Comparison of ENCODE assay signal across 24 mouse cellular contexts in the genomic region with DNA sequence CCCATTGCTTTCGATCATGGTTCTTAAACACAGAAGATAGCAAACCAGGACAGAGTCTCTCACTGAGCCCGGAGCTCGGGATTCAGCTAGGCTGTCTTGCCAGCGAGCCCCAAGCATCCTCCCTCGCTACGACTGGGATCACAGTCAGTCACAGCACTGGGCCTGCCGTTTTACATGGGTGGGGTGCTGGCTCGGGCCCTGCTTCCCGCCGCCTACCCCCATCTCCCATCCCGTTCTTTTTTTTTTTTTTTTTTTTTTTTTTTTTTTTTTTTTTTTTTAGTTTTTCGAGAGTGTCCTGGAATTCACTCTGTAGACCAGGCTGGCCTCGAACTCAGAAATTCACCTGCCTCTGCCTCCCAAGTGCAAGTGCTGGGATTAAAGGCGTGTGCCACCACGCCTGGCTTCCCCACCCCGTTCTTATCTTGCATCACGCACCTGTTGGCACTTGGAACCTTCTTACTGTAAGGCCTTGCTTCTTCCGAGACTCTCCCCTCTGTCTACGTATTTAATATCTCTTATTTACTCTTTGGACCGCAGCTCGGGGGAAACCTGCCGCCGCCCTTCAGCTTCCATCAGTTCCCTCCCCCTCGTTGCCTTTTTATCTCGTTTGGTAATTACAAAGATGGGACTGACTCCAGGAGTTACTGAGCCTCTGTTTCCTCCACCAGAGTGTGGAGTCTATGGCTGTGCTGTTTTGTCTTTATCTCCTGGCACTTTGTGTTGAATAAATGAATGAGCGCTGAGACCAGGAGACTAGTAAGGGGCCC. TPM values are rescaled to one million over a fixed set of nuclear protein-coding genes. Genes with fewer than 3 reads are reported as not detected.
"Had no signal": no experiment of that assay in that cellular context is flagged by ENCODE, and none has a peak within 500 bp of the region (broad histone marks: within the 10 kb centered on the region; RNA-seq: fewer than 3 reads in every experiment).

No protein-coding gene starts in this region.

- DNase-seq: kidney, postnatal 10 days; kidney, postnatal 4 days; lung, embryonic 14.5 days; lung, postnatal 10 days; lung, postnatal 4 days; retina, postnatal 1 day; thymus, adult 18-20 months; thymus, postnatal 14 days had no signal

- H3K27me3 ChIP-seq: liver, embryonic 15.5 days; midbrain, embryonic 15.5 days; neural tube, embryonic 12.5 days had no signal

- ATAC-seq: midbrain, embryonic 15.5 days had no signal

- H3K9ac ChIP-seq: liver, embryonic 15.5 days; lung, embryonic 14.5 days; midbrain, embryonic 15.5 days; neural tube, embryonic 12.5 days had no signal

- H3K4me3 ChIP-seq: layer of hippocampus, adult 2 months; limb, embryonic 10.5 days; liver, embryonic 15.5 days; midbrain, embryonic 15.5 days; neural tube, embryonic 12.5 days had no signal

- H3K4me2 ChIP-seq: liver, embryonic 11.5 days; liver, embryonic 15.5 days; lung, embryonic 14.5 days; midbrain, embryonic 11.5 days; midbrain, embryonic 15.5 days; neural tube, embryonic 12.5 days had no signal

- H3K9me3 ChIP-seq: limb, embryonic 10.5 days; liver, embryonic 15.5 days; midbrain, embryonic 15.5 days; neural tube, embryonic 12.5 days had no signal

- H3K27ac ChIP-seq: layer of hippocampus, adult 2 months; limb, embryonic 10.5 days; liver, embryonic 15.5 days; midbrain, embryonic 15.5 days; neural tube, embryonic 12.5 days had no signal

- H3K4me1 ChIP-seq: liver, embryonic 15.5 days had no signal

- H3K36me3 ChIP-seq: limb, embryonic 10.5 days; liver, embryonic 15.5 days; midbrain, embryonic 15.5 days; neural tube, embryonic 12.5 days had no signal

RNA-seq across cellular contexts. Expression of gene Tat, which starts 18.2 kb away (rescaled TPM):
- total RNA-seq: layer of hippocampus, adult 2 months; layer of hippocampus, postnatal 10 days; left cerebral cortex, adult 18-20 months; left cerebral cortex, postnatal 10 days; megakaryocyte, adult 5-6 weeks; monocyte, adult 5-6 weeks; neutrophil, adult 5-6 weeks had no signal
- polyA plus RNA-seq: kidney, embryonic 14.5 days; limb, embryonic 10.5 days; lung, embryonic 14.5 days; midbrain, embryonic 11.5 days; midbrain, embryonic 15.5 days; neural tube, embryonic 12.5 days; stomach, embryonic 16.5 days had no signal

RNA-seq across cellular contexts. Expression of gene Chst4, which starts 31.1 kb away (rescaled TPM):
- total RNA-seq: layer of hippocampus, adult 2 months; layer of hippocampus, postnatal 10 days; left cerebral cortex, postnatal 10 days; megakaryocyte, adult 5-6 weeks; monocyte, adult 5-6 weeks; neutrophil, adult 5-6 weeks had no signal
- polyA plus RNA-seq: kidney, embryonic 14.5 days; limb, embryonic 10.5 days; limb, embryonic 14.5 days; liver, embryonic 11.5 days; liver, embryonic 15.5 days; lung, embryonic 14.5 days; midbrain, embryonic 11.5 days; midbrain, embryonic 15.5 days; neural tube, embryonic 12.5 days had no signal

RNA-seq across cellular contexts. Expression of gene Marveld3, which starts 46.4 kb away (rescaled TPM):
- total RNA-seq: layer of hippocampus, postnatal 10 days; megakaryocyte, adult 5-6 weeks; monocyte, adult 5-6 weeks; neutrophil, adult 5-6 weeks had no signal
